Mouse (Mus musculus) thymus, adult 2 months (tissue): Measurements from ENCODE around the gene Gm20388.

Source experiments
- CTCF ChIP-seq: fragments of 200-500 bp; IDR thresholded peaks from 2 replicates; pipeline ENCODE4 v1.5.1; 2012; ENCODE audit warnings: mild to moderate bottlenecking, control low read depth, low read length, moderate library complexity, borderline replicate concordance; ENCODE audit not compliant: control insufficient read depth, poor library complexity, insufficient read depth; ENCODE audit errors: extremely low read depth
- POLR2A ChIP-seq: fragments of 200-500 bp; IDR thresholded peaks from 2 replicates; pipeline ENCODE4 v1.6.1; 2012; ENCODE audit warnings: mild to moderate bottlenecking, low read length, control low read depth, moderate library complexity; ENCODE audit not compliant: control insufficient read depth, poor library complexity, insufficient read depth; ENCODE audit errors: extremely low read depth

- TF ChIP-seq CTCF (no peak), POLR2A (no peak)
These were observed 379.1 kb downstream of the Gm20388 start for GRCm38 (mm10) chr8:120289698-120290181.
